Mouse (Mus musculus) naive thymus-derived CD4-positive, alpha-beta T cell, adult 2 months (primary cell): ENCODE data around the gene Arhgap44.

ENCODE experiments used
- DNase-seq: peaks from one replicate; pipeline ENCODE4 v3.0.0-alpha.2; 2011; ENCODE audit warnings: low read depth

The Arhgap44 gene

DNA sequence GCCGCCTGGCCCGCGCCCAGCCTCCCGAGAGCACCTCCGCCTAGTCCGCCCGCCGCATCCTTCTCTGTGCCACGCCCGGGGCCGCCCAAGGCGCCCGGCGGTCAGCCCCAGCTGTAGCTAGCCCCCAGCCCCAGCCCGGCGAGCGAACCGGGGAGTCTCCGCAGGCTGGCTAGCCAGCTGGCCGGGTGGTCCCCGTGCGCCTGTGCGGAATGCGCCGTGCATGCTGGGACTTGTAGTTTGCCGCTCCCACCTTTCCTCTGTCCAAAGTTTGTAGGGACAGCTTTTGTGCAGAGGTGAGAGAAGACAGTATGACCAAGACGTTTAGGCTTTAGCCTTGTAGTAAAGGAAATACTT, at the start of gene Arhgap44:
Gene Arhgap44 (minus strand): TSS at position 195 of the 354 bp plus-strand sequence.
- no peak for DNase-seq

DNA sequence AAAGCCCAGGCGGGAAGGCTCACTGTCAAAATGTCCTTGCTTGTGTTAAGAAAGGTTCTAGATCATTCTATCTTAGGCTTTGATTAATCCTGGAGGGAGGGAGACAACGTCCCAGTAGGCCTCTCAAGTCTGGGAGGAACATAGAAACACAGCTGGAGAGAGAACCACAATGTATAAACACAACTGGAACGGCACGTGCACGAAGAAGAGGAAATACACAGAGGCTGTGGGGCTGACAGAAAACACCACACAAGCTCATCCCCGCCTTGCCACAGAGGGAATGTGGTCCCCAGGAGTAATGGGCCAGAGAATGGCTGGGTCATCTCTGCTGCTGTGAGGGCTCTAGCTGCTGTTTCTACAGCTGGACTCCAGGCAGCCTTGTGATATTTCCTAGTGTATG, 48.9 kb upstream of the Arhgap44 start:
- DNase-seq, result no peak

DNA sequence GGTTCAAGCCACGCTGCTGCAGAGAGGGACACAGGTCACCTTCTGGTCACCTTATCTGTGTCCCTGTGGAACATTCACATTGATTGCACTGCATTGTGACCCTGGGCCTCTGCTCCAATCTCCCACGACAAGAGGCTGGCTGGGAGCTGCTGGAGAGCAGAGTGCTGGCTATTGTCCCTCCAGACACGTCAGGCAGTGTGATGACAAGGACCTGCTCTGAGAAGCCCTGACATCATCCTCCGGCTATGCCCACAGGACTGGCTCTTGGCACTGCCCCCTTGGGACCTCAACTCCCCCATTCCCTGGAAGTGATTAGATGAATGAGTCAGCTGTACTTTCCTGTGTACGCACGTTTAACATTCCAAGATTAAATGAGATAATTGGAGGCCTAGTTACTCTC, 46.7 kb upstream of the Arhgap44 start:
- DNase-seq, result no peak

DNA sequence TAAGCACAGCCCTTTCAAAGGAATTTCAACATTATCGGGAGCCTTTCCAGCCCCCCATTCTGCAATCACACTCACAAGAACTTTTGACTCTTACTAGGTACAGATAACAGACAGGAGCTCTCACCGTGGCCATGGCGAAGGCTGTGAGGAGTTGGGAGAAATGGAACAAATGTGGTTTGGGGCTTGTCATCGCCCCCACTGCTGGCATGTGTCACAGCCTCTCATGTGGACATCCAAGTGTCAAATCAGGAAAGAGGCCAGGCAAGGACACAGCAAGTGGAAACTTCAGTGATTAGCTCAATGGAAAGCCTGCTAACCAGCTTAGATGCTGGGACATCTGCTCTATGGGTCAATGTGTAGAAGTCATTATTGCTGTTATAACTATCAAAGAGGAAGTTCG, 42.5 kb upstream of the Arhgap44 start:
- no peak for DNase-seq

DNA sequence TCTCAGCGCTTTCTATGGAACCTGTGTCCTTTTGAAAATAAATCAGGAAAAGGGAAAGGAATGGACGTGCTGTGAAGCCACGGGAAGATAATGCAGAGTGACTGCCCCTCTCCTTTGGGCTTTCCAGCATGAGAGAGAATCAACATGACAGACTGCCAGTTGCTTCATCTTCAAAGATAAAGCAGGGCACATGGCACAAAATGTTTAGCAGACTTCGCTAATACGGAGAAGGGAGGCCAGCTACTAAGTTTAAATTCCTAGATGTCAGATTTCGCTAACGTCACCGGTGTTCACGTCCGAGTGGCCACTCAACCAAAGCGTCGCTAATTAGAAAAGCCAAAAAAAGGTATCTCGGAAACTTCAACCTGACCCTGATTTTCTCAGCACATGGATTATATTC, 41.9 kb upstream of the Arhgap44 start:
- no peak for DNase-seq

DNA sequence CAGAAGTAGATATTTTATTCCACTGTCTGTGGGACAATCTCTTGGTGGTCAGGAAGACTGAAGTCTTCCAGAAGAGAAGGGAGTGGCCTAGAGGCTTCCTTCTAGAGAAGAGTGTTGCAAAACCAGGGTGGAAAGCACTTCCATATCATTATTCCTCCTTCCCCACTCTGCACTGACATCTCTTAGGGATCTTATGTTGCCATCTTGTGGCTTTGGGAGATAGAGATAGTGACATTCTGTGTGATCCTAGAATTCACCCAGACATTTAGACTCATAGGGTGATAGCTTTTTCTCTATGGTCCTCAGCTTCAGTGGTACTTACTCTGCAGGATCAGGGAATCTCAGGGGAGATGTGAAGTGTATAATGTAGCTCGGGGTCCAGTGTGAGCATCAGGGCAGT, 40.3 kb upstream of the Arhgap44 start:
- DNase-seq, result no peak

GRCm38 (mm10) chr11:65202236-65202635, 39.5 kb upstream of the Arhgap44 start:
- DNase-seq, result no peak

GRCm38 (mm10) chr11:65198026-65198425, 35.3 kb upstream of the Arhgap44 start:
- no peak for DNase-seq

GRCm38 (mm10) chr11:65197280-65197679, 34.5 kb upstream of the Arhgap44 start:
- DNase-seq, result peak; percentile 8

DNA sequence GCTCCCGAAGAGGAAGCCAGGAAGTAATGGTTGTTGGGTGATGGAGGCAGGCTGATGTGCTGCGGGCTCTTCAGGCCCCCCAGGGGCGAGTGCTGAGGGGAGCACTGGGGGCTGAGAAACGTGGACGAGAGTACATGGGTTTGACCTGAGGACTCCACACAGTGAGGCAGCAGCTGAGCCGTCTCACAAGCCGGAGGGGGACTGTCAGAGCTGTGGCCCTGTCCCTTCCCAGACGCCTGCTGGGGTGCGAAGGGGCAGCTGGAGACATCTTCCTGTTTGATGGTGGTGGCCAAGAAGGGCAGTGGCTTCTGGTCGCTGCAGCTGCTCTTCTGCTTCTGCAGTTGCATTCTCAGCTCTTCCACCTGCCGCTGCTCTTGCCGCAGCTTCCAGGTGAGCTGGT, 24.2 kb upstream of the Arhgap44 start:
- no peak for DNase-seq

GRCm38 (mm10) chr11:65185114-65185513, 22.4 kb upstream of the Arhgap44 start:
- no peak for DNase-seq

DNA sequence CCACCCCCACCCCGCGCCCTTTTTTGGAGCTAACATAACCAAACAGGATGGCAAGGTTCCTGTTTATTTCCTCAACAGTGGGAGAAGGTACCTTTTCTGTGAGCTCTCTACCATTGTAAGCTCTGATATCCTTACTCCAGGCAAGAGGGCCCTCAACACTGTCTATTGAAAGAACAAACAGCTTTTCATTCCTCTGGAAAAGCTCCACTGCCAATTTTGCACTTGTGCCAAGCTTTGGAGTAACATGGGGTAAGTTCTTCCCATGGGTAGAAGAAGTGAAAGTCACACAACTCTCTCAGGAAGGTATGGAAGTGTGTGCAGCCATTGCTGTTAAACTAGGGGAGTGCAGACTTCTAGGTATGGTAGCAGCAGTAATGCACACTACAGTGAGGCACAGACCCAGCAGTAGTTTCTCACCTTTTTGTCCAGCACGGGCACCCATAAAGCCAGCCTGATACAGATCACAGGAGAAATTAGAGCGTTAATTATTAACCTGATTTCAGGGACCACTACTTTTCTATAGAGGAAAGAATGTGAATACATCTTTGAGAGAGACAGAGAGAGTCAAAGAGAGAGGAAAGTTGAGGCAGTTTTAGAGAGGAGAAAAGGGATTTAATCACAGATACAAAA, 7.5 kb upstream of the Arhgap44 start:
- no peak for DNase-seq

DNA sequence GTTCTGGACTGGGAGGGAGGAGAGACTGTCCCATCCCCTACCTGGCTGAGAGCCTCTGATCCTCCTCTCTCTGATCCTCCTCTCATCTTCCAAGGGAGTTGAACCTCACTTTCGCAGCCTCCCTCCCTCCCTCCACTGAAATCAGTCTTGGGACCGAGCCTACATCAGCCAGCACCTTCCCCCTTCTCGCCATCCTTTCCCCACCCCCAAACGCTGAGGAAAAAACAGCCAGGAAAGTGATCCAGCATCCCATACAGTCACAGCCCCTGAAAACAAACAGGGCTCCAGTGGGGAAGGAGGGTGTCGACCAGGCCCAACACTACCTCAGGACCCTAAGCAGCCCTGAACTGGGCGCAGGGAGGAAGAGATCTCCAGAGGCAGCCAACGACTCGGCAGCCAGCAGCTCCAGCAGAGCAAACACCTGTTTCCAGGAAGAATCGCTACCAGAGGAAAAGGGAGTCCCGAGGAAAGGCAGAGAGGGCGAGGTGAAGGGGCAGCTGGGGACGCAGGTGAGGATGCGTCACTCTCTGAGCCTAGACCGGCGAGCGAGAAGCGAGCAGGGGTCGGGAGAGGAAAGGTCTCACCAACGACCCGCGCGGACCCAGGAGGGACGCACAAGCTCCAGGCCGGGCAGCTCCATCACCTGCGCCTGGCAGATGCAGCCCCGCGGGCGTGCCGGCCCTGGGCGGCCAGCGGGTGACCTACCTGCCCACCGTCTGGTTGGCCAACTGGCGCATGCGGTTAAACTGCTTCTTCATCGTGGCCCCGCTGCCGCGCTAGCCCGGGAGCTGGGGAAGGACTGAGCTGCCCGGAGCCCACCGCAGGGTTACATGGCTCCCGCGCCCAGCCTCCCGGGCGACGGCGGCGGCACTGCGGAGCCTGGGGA, 637 bp downstream of the Arhgap44 start:
- DNase-seq, result no peak

- no peak for DNase-seq
Observed at GRCm38 (mm10) chr11:65160991-65161880, 1.5 kb downstream of the Arhgap44 start.

DNA sequence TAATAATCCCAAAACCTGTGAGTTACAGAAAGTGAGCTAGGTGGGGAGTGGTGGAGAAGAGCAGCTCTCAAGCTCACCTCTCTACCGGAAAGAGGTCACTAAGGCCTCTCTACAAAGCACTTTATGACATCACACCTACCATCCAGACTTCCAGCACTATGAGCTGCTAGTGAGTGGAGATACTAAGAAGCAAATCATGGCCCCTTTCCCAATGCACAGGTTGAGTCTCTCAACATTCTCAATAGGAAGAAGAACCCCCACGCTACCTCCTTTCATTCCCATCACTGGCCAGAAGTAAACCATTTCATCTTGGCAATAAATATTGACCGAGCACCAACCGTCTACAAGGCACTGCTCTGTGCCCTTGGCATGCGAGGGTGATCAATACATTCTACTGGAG, 3.0 kb downstream of the Arhgap44 start, which contains the start of gene 1700086D15Rik:
Gene 1700086D15Rik (minus strand): TSS at position 101 of the 400 bp plus-strand sequence.
- DNase-seq, result no peak

- DNase-seq, result no peak
Observed at GRCm38 (mm10) chr11:65158658-65158990, 4.1 kb downstream of the Arhgap44 start.

DNA sequence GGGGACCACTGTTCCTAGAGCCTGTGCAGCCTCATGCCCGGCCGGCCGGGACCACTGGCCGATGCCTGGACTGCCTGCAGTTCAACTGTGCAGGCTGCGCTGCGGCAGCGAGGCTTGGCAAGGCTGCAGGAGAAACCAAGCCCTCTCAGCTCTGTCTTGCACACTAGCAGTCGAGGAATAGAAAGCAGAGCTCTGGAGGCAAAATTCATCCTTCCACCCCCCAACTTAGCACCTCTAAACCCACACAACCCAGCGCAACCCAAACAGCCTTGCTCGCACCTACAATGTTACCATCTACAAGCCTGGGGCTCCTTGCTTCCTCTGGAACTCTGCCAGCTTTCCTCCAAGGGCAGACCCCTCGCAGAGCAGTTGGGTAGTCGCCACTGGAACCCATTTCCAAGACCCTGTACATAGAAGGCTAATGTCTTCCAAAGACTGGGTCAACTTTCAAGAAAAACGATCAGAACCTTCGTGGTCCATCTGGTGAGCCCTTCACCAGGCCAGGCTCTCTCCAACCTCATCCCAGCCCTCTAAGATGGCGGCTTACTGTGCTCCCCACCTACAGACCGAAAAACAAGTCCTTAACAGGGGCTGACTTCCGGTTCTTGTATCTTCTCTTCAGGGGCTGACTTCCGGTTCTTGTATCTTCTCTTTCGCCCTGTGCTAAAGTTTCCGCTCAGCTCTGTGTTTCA, 4.6 kb downstream of the Arhgap44 start:
- DNase-seq, result no peak

- DNase-seq, result no peak
Observed at GRCm38 (mm10) chr11:65153006-65153405, 9.8 kb downstream of the Arhgap44 start.

DNA sequence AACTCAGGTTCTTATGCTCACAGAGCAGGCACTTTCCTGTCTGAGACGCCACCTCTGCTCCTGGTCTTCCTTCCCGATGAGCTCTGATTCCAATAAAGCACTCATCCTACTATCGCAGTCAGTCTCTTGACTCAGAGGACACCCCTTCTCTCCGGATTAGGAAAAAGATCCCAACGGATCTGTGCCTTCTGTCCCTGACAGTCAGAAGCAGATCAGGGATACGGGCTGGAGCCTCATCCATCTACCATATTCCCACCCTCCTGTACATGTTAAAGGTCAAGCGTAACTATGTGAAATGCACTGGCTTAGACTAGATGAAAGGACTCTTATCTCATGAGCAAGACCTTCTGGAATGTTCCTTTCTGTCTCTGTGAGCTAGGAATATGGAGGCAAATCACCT, 14.3 kb downstream of the Arhgap44 start:
- DNase-seq, result no peak

DNA sequence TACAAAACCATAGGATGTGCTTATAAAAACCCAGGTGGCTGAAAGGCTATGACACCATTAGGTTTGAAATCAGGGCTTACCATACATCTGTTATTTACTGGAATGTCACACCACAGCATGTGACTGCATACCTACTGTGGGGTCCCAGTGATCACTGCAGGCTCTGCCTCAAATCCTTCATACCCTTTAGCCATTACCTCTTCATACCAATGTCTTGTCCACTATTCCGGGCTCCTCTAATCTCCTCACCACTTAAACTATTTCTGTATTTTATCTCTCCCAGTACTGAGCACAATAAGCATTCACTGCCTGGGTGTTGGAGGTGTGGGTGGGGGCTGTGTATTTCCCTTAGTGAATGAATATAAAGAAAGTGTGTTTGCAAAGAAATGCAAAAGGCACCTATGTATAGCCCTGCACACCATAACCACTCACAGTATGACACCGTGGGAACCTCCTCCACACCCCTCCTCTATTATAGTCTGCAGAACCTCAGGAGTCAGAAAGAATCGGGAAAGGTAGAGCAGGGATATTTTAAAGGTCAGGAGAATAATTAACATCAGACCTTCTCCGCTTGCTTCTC, 19.8 kb downstream of the Arhgap44 start:
- DNase-seq, result no peak

DNA sequence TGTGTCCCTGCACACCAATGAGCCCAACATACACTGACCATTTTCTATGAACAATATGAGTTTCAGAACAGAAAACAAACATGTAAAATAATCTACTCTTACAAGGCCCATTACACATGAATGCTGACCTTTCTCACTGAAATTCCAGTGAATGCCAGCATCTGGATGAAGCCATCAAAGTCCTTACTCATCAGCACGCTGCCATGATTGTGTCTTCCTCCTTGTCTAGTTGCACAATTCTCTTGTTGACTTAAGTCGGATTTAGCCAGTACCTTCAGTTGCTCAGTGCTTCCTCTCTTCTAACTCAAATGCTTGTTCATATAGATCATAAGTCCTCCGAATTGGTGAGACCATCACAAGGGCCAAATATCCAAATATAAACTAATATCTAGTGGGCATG, 23.7 kb downstream of the Arhgap44 start:
- no peak for DNase-seq
